Mouse (Mus musculus) heart, postnatal 0 days (tissue): ENCODE measurements around the gene Elovl7. TPM values are rescaled to one million over a fixed set of nuclear protein-coding genes. Genes with fewer than 3 reads are reported as not detected.

Source experiments
- ATAC-seq: fragments of 200-750 bp; cut with Nextera tagmentation; 2 replicates; pipeline ENCODE4 v1.8.0; 2017; ENCODE audit warnings: low read depth, moderate number of reproducible peaks, moderate library complexity; ENCODE audit not compliant: insufficient read depth
- DNase-seq: peaks from one replicate; pipeline ENCODE4 v3.0.0-alpha.2; 2016; ENCODE audit warnings: low spot score
- H3K27ac ChIP-seq: fragments of 300-500 bp; sonication (generic); 2 replicates; pipeline ENCODE4 v1.5.1; 2014; ENCODE audit warnings: low read depth, mild to moderate bottlenecking
- H3K27me3 ChIP-seq: fragments of 300-500 bp; sonication (generic); 2 replicates; pipeline ENCODE4 v1.6.1; 2014; ENCODE audit warnings: low read length, mixed read lengths; ENCODE audit not compliant: control insufficient read depth, insufficient read depth
- H3K36me3 ChIP-seq: fragments of 300-500 bp; sonication (generic); replicated peaks from 2 replicates; pipeline ENCODE4 v1.6.1; 2014; ENCODE audit warnings: low read length, mixed read lengths; ENCODE audit not compliant: control insufficient read depth, insufficient read depth
- H3K4me1 ChIP-seq: fragments of 300-500 bp; sonication (generic); 2 replicates; pipeline ENCODE4 v1.6.1; 2014; ENCODE audit warnings: antibody characterized with exemption; ENCODE audit not compliant: control insufficient read depth, insufficient read depth
- H3K4me2 ChIP-seq: fragments of 300-500 bp; sonication (generic); 2 replicates; pipeline ENCODE4 v1.6.1; 2014; ENCODE audit warnings: low read depth, mild to moderate bottlenecking, low read length, moderate library complexity
- H3K4me3 ChIP-seq: fragments of 300-500 bp; sonication (generic); 2 replicates; pipeline ENCODE4 v1.5.1; 2014; ENCODE audit warnings: low read depth, low read length
- H3K9ac ChIP-seq: fragments of 300-500 bp; sonication (generic); replicated peaks from 2 replicates; pipeline ENCODE4 v1.6.1; 2014; ENCODE audit warnings: low read depth, low read length, mixed read lengths
- H3K9me3 ChIP-seq: fragments of 300-500 bp; sonication (generic); replicated peaks from 2 replicates; pipeline ENCODE4 v1.6.1; 2016; ENCODE audit warnings: low read length; ENCODE audit not compliant: control insufficient read depth
- CTCF ChIP-seq: IDR thresholded peaks from 2 replicates; pipeline ENCODE4 v1.5.1; 2016; ENCODE audit warnings: antibody characterized with exemption, control low read depth, low read depth
- EP300 ChIP-seq: IDR thresholded peaks from 2 replicates; pipeline ENCODE4 v1.6.1; 2016; ENCODE audit warnings: antibody characterized with exemption, low read depth
- WGBS: fragments of 180-500 bp; shearing (Covaris S2); extraction: QIAGEN DNeasy Blood & Tissue Kit; methylation state at CpG from one replicate; pipeline ENCODE4 v1.1.7; 2014; 5-methylcytosine and 5-hydroxymethylcytosine counted together
- polyA plus RNA-seq: library from polyadenylated mRNA; unstranded; fragments of >200 nt; fragmentation: Nextera tagmentation; extraction: Ambion mirVana; gene quantifications from 2 replicates; pipeline ENCODE4 v1.2.1, GENCODE M21; 2015
- total RNA-seq: library from RNA; depleted of rRNA; stranded (reverse); fragments of >200 nt; gene quantifications from 2 replicates; pipeline ENCODE4 v1.2.3, GENCODE M21; 2014; ENCODE audit warnings: low replicate concordance

Gene Elovl7
- total and polyA plus RNA-seq, 2 experiments from 2014 or later, result 0.95 to 1.8 TPM

- Histone ChIP-seq H3K9ac (no peak overlapping the region), H3K4me1 (no peaks in the 10 kb centered on the region), H3K9me3 (no peaks in the 10 kb centered on the region), H3K4me2 (no peak overlapping the region), H3K27ac (no peak overlapping the region), H3K36me3 (no peaks in the 10 kb centered on the region), H3K27me3 (0 out of 2 replicates have a peak, but pooled peaks cover 3% of the 10 kb centered on the region), H3K4me3 (no peak overlapping the region)
- WGBS, result 47% methylated on average over 1 of the region's 1 CpGs
- no peak for ATAC-seq
- no peak for DNase-seq
- TF ChIP-seq CTCF, result no peak
- no peak for TF ChIP-seq EP300
Measured at GRCm38 (mm10) chr13:108276561-108276960, 62.4 kb downstream of the Elovl7 start.

DNA sequence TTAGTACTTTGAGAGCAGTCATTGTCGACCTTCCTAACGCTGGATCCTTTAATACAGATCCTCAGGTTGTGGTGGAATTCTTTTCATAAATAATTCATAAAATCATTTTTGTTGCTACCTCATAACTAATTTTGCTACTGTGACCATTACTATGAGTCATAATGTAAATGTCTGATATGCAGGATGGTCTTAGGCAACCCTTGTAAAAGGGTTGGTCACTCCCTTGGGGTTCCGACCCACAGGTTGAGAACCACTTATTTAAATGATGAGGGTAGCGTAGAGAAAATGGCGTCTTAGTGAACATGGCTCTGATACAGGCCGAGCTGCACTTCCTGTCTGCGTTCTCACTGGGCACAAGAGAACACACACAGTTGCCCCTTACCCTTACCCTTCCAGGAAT lies 63.1 kb downstream of the Elovl7 start:
- Histone ChIP-seq H3K27me3 (0 out of 2 replicates have a peak, but pooled peaks cover 3% of the 10 kb centered on the region), H3K4me2 (no peak overlapping the region), H3K36me3 (no peaks in the 10 kb centered on the region), H3K9me3 (no peaks in the 10 kb centered on the region), H3K27ac (no peak overlapping the region), H3K4me3 (no peak overlapping the region), H3K4me1 (no peaks in the 10 kb centered on the region), H3K9ac (no peak overlapping the region)
- DNase-seq (no peak), ATAC-seq (no peak)
- WGBS, result 89% methylated on average over 7 of the region's 7 CpGs
- TF ChIP-seq EP300 (no peak), CTCF (no peak)

- no peak overlapping the region for H3K9ac ChIP-seq
- no peak for DNase-seq
- 54% methylated on average over 6 of the region's 6 CpGs for WGBS
- no peak for ATAC-seq
- H3K36me3 ChIP-seq, result no peaks in the 10 kb centered on the region
- TF ChIP-seq CTCF (no peak), EP300 (no peak)
- no peak overlapping the region for H3K4me2 ChIP-seq
- H3K4me1 ChIP-seq, result no peaks in the 10 kb centered on the region
- H3K4me3 ChIP-seq, result no peak overlapping the region
- no peaks in the 10 kb centered on the region for H3K9me3 ChIP-seq
- H3K27me3 ChIP-seq, result 0 out of 2 replicates have a peak, but pooled peaks cover 3% of the 10 kb centered on the region
- H3K27ac ChIP-seq, result no peak overlapping the region
Measured at GRCm38 (mm10) chr13:108278592-108278991, 64.4 kb downstream of the Elovl7 start.

- no peak for TF ChIP-seq CTCF
- H3K9me3 ChIP-seq, result no peaks in the 10 kb centered on the region
- no peak overlapping the region for H3K27ac ChIP-seq
- no peaks in the 10 kb centered on the region for H3K36me3 ChIP-seq
- H3K4me2 ChIP-seq, result no peak overlapping the region
- H3K27me3 ChIP-seq, result 0 out of 2 replicates have a peak, but pooled peaks cover 3% of the 10 kb centered on the region
- H3K4me1 ChIP-seq, result no peaks in the 10 kb centered on the region
- no peak for DNase-seq
- no peak for ATAC-seq
- H3K4me3 ChIP-seq, result no peak overlapping the region
- 89% methylated on average over 2 of the region's 2 CpGs for WGBS
- H3K9ac ChIP-seq, result no peak overlapping the region
Measured at GRCm38 (mm10) chr13:108284312-108284711, 70.1 kb downstream of the Elovl7 start.

- peaks cover 12% of the 10 kb centered on the region for H3K27me3 ChIP-seq
- 35% methylated on average over 3 of the region's 3 CpGs for WGBS
- H3K27ac ChIP-seq, result no peak overlapping the region
Measured at GRCm38 (mm10) chr13:108287953-108288352, 73.7 kb downstream of the Elovl7 start.

GRCm38 (mm10) chr13:108289436-108289835 lies 75.2 kb downstream of the Elovl7 start:
- no peak overlapping the region for H3K9ac ChIP-seq
- H3K9me3 ChIP-seq, result no peaks in the 10 kb centered on the region; the same call in 1 of the 2 replicates
- TF ChIP-seq CTCF (no peak), EP300 (no peak)
- no peak overlapping the region for H3K27ac ChIP-seq
- no peaks in the 10 kb centered on the region for H3K36me3 ChIP-seq
- no peaks in the 10 kb centered on the region for H3K4me1 ChIP-seq
- H3K4me3 ChIP-seq, result no peak overlapping the region
- ATAC-seq (no peak), DNase-seq (no peak)
- H3K27me3 ChIP-seq, result peaks cover 15% of the 10 kb centered on the region
- 47% methylated on average over 3 of the region's 3 CpGs for whole genome bisulfite sequencing
- no peak overlapping the region for H3K4me2 ChIP-seq

More at GRCm38 (mm10) chr13:108287953-108288352, 73.7 kb downstream of the Elovl7 start:
- ATAC-seq (no peak), DNase-seq (no peak)
- no peaks in the 10 kb centered on the region for H3K4me1 ChIP-seq
- TF ChIP-seq EP300 (no peak), CTCF (no peak)
- H3K4me3 ChIP-seq, result no peak overlapping the region
- H3K4me2 ChIP-seq, result no peak overlapping the region
- H3K9ac ChIP-seq, result no peak overlapping the region
- H3K9me3 ChIP-seq, result no peaks in the 10 kb centered on the region; the same call in 1 of the 2 replicates
- H3K36me3 ChIP-seq, result no peaks in the 10 kb centered on the region
